Mouse (Mus musculus): ENCODE results near the gene Brinp2.

Gene Brinp2

DNA sequence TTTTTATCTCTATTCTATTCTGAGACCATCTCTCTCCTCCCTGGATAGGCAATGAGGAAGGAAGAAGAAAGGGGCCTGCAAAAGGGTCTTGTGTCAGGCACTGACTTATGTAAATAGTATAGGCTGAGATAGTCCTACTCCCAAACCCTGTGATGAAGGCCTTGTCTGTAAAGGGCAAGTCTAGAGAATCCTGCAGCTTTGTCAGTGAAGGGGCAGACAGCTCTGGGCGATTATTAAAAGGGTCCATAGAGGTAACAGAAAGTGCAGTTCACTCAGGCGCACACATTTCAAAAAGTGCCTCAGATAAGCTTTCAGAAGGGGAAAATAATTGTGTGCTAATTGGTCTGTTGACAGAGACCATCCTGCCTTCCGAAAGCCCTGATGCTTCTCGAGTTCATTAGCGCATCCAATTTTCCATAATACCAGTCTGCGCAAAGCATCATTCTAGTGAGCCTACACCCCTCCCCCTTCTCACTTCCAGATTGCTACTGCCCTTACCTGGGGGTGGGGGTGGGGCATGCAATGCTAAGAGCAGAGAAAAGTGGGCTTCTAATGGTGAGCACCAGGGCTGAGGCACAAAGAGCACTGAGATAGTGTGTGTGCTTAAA, 97.3 kb downstream of the Brinp2 start:
- H3K27me3 ChIP-seq (ENCODE audit: control insufficient read depth, insufficient read depth, low read length, poor library complexity, severe bottlenecking) = no peaks in the 10 kb centered on the region
- DNase-seq (ENCODE audit: low read depth, low spot score) = no peak
- H3K36me3 ChIP-seq (ENCODE audit: control insufficient read depth, insufficient read depth, low read length, poor library complexity, severe bottlenecking) = no peaks in the 10 kb centered on the region

DNA sequence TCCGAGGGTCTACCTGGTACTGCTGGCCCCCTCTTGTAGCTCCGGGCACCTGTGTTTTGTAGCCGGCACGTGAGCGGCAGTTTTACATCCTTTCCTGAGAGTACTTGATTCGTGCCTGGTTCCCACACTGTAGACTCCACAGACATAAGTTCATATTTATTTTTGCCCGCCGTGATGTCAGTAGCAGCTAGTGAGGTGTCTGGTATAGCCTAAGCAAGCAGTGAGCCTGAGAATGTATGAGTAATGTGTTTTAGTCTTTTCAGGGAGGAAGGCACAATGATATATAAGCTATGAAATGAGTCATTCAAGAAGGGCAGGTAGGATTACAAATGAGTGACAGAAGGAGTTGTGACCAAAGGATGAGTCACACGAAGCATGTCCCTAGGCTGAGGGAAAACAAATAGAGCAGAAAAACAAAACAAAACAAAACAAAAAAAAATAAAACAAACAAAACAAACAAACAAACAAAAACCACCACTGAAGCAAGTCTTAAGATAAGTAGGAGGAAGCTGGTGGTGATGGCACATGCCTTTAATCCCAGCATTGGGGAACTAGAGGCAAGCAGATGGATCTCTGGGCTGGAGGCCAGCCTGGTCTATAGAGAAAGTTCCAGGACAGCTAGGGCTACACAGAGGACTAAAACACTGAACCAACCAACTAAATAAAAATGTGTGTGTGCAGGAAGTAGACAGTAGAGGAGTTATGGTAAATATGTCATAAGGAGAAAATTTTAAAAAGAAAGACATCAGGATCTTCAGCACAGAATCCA, 100.0 kb downstream of the Brinp2 start:
- DNase-seq (ENCODE audit: low read depth, low spot score) = no peak
- H3K27me3 ChIP-seq (ENCODE audit: control insufficient read depth, insufficient read depth, low read length, poor library complexity, severe bottlenecking) = no peaks in the 10 kb centered on the region

DNA sequence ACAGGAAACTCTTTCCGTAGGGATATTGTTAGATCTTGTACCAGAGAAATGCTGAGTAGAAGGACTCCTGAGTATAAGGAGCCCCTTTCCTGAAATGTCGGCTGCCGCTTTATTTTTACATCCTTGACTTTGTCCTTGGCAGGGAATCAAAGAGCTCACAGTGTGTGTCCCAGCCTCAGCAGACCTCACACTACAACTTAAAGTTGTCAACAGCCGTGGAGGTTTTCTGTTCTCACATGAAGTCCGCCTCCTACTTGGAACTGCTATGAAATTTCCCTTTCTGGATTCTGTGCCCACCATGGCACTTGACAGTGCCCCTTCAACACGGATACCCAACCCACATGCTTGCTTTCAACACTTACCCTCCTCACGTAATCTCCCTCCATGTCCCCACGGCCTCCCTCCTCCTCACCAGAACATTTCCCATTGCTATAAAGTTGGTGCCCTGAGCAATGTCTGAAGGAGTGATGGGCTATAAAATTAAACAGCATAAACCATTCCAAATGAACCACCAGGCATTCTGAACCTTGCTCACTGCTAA, 103.4 kb downstream of the Brinp2 start:
- Histone ChIP-seq H3K27me3 (ENCODE audit: control insufficient read depth, insufficient read depth, low read length, poor library complexity, severe bottlenecking) (no peaks in the 10 kb centered on the region), H3K36me3 (ENCODE audit: control insufficient read depth, insufficient read depth, low read length, poor library complexity, severe bottlenecking) (no peaks in the 10 kb centered on the region)
- DNase-seq (ENCODE audit: low read depth, low spot score) = no peak

More for the DNA sequence above, 100.0 kb downstream of the Brinp2 start:
- H3K36me3 ChIP-seq (ENCODE audit: control insufficient read depth, insufficient read depth, low read length, poor library complexity, severe bottlenecking) = no peaks in the 10 kb centered on the region

DNA sequence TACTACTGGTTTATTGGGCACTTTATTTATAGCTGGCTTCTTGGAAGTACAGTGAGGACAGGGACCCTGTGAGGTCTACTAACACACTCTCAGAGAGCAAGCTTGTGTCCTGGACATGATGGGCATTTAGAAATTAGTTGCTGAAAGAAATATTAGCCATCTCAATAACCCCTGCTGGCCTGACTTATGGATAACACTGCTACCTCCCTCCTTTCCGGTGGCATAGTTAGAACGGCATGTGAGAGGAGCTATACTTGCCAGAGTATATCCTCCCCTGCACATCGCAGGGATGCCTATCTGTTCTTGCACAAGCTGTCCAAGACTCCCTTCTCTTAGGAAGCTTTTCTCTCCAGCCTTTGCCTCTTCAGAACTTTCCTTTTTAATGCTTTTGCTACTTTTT, 107.9 kb downstream of the Brinp2 start:
- no peaks in the 10 kb centered on the region for H3K27me3 ChIP-seq (ENCODE audit: control insufficient read depth, insufficient read depth, low read length, poor library complexity, severe bottlenecking)
- no peaks in the 10 kb centered on the region for H3K36me3 ChIP-seq (ENCODE audit: control insufficient read depth, insufficient read depth, low read length, poor library complexity, severe bottlenecking)
- DNase-seq (ENCODE audit: low read depth, low spot score) = no peak

DNA sequence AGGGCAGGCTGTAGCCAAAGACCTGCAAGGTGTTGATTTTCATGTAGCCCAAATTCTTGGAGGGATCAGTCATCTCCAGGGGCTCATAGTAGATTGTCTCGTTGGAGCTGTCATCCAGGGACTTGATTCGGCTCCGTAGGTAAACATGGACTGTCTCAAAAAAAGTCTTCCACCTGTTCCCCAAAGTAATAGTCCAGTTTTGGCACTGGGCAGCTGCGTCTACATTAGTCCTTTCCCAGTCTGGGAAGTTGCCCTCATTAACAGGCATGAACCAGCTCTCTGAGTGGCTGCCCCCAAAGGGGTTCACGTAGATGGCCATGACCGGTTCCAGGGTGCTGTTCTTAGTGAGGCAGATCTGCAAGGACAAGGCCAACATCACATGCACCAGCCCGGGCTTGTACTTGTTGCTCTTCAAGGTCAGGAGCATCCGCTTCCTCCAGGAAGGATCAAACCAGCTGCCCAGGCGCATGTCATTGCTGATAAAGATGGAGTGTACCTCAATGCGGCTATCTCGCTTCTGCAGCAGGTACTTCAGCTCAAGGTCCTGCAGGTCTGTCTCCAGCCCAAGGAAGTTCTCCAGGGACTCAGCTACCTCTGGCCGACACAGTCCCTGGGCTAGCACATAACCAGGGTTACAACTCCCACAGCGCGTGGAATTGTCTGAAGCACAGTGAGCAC, 109.5 kb downstream of the Brinp2 start:
- Histone ChIP-seq H3K27me3 (ENCODE audit: control insufficient read depth, insufficient read depth, low read length, poor library complexity, severe bottlenecking) (no peaks in the 10 kb centered on the region), H3K36me3 (ENCODE audit: control insufficient read depth, insufficient read depth, low read length, poor library complexity, severe bottlenecking) (no peaks in the 10 kb centered on the region)
- DNase-seq (ENCODE audit: low read depth, low spot score) = no peak

DNA sequence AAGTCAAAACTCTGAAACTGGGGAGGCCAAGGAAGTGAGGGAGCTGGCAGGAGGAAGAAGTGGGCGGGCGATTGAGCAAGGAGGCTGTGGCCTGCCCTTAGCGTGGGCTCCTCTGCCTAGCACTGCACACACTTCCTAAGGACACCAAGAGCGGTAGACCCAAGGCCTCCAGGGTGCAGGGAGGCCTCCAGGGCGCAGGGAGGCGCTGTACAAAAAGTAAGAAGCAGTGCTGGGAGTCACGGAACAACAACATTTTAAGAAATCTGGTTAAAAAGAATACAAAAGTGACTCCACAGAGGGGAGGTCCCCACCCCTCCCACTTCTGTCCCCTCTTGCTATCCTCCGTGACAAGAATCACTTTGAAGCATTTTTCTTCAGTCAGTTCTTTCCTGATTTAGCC, 110.6 kb downstream of the Brinp2 start:
- Histone ChIP-seq H3K36me3 (ENCODE audit: control insufficient read depth, insufficient read depth, low read length, poor library complexity, severe bottlenecking) (no peaks in the 10 kb centered on the region), H3K27me3 (ENCODE audit: control insufficient read depth, insufficient read depth, low read length, poor library complexity, severe bottlenecking) (no peaks in the 10 kb centered on the region)
- no peak for DNase-seq (ENCODE audit: low read depth, low spot score)

DNA sequence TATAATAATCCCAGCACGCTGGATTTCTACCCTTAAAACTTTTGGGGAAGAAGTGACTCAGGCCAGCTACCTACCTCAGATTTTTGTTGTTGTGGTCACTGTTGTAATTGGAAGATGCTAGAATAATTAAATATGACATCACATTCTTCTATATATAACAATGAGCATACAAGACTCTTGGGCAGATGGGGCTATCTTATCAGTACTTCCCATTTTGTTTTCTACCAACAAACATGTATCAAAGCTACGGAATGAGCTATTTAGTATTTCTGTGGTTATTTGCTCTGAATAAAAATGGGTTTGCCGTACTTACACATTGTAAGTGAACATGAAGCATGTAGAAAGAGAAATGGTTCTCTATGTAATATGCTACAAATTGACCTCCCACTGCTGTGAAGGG, 112.1 kb downstream of the Brinp2 start:
- no peaks in the 10 kb centered on the region for H3K27me3 ChIP-seq (ENCODE audit: control insufficient read depth, insufficient read depth, low read length, poor library complexity, severe bottlenecking)
- DNase-seq (ENCODE audit: low read depth, low spot score) = no peak
- no peaks in the 10 kb centered on the region for H3K36me3 ChIP-seq (ENCODE audit: control insufficient read depth, insufficient read depth, low read length, poor library complexity, severe bottlenecking)

DNA sequence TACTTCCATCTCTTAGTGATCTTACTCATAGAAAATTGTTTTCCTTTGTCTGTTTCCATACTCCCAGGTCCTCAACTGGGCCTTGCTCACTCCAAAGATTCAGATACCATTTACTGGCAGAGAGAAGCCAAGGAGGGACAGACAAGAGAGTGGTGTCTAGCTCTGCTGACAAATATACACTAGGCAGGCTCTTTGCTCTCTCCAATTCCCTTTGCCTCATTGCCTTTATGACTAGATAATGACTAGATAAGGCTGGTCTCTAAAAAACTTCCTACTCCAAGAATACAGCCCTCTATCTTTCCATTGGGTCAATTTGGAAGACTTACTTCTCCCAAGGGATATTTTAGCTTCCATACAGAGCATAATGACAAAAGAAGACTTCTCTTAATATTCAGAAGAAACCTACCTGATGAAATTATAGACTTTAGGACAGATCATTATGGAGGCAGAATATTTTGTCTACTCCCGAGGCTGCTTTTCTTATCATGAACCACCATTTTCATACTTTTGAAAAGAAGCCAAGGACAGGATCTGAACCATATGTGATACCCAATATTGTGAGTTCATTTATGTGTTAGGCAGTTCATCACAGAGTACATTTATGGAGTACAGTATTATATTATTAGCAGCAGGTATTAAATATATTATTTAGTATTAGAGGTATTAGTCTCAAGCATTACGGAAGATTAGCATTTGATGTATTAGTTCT, 114.1 kb downstream of the Brinp2 start:
- no peak for DNase-seq (ENCODE audit: low read depth, low spot score)
- Histone ChIP-seq H3K36me3 (ENCODE audit: control insufficient read depth, insufficient read depth, low read length, poor library complexity, severe bottlenecking) (no peaks in the 10 kb centered on the region), H3K27me3 (ENCODE audit: control insufficient read depth, insufficient read depth, low read length, poor library complexity, severe bottlenecking) (no peaks in the 10 kb centered on the region)

DNA sequence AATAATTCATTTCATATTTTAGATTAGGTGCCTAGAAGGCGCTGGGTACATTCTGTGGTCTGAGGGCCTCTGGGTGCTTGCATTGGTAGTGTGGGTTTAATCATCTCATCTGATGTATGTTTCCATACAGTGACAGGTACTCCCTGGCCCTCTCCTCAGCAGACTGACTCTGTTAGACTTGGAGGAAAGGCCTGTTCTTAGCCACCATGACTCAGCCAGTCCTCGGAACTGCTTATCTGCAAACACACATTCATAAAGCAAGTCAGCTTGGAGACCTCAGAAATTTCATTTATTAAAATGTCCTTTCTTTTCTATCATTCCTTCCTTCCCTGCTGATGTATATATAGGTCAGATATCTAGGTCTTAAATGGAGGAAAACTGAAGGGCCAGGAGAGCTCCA, 116.3 kb downstream of the Brinp2 start:
- no peak for DNase-seq (ENCODE audit: low read depth, low spot score)
- Histone ChIP-seq H3K36me3 (ENCODE audit: control insufficient read depth, insufficient read depth, low read length, poor library complexity, severe bottlenecking) (no peaks in the 10 kb centered on the region), H3K27me3 (ENCODE audit: control insufficient read depth, insufficient read depth, low read length, poor library complexity, severe bottlenecking) (no peaks in the 10 kb centered on the region)

DNA sequence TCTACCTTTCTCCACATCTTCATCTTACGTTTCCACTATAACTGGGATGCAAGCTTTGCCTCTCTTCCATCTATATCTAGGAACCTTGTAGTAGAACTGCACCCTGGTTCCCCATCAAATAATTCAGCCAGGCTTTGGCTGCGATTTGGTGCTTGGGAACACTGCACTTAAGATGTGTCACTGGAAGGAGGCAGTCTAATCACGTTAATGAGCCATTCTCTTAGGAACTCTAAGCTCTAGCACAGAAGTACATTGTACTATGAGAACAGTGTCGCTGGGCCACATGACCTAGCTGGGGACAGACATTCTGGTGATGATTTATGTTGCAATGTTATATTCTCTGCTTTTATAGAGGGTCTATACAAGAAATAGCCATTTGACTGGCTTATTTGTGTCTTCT, 117.4 kb downstream of the Brinp2 start:
- Histone ChIP-seq H3K36me3 (ENCODE audit: control insufficient read depth, insufficient read depth, low read length, poor library complexity, severe bottlenecking) (no peaks in the 10 kb centered on the region), H3K27me3 (ENCODE audit: control insufficient read depth, insufficient read depth, low read length, poor library complexity, severe bottlenecking) (no peaks in the 10 kb centered on the region)
- no peak for DNase-seq (ENCODE audit: low read depth, low spot score)

DNA sequence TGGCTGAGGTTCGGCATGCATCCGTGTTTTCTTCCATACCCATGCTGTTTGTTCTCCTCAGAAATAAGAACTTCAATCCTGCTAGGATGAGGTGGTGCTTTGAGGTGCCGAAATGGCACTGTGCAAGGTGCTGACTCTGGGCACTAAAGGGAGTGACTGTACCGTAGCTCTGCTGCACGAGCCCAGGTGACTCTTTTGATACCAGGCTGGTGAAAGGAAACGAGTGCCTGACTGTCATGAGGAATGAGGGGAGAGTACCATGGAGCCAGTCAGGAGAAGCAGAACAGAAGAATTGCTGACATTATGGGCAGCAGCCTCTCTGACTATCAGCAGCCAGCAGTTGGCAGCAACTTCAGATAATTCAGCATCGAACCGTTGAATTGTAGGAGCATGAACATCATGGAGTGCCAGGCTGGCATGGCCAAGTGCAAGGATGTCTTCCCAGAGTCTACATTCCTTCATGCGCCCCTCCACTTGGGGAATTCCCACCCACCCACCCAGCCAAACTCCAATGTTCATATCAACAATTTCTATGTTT, 127.4 kb downstream of the Brinp2 start:
- Histone ChIP-seq H3K27me3 (ENCODE audit: control insufficient read depth, insufficient read depth, low read length, poor library complexity, severe bottlenecking) (no peaks in the 10 kb centered on the region), H3K36me3 (ENCODE audit: control insufficient read depth, insufficient read depth, low read length, poor library complexity, severe bottlenecking) (no peaks in the 10 kb centered on the region)
- DNase-seq (ENCODE audit: low read depth, low spot score) = no peak

DNA sequence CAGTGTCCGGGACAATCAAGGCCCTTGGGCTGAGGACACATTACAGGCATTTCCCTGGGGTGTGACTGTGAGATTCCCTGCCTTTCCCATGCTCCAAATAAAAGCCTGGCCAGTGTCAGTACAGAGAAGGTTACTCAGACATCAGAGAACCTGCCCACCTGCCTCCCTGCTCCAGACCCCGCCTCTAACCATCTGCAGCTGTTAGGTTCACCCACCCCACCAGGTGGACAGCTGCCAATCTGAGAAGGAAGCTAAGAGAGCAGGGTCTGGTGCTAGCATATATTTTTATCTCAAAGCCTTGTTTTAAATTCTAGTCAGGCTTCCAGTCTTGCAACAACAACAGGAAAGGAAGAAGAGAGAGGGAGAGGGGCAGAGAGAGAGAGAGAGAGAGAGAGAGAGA, 128.9 kb downstream of the Brinp2 start:
- no peak for DNase-seq (ENCODE audit: low read depth, low spot score)
- Histone ChIP-seq H3K36me3 (ENCODE audit: control insufficient read depth, insufficient read depth, low read length, poor library complexity, severe bottlenecking) (no peaks in the 10 kb centered on the region), H3K27me3 (ENCODE audit: control insufficient read depth, insufficient read depth, low read length, poor library complexity, severe bottlenecking) (no peaks in the 10 kb centered on the region)

DNA sequence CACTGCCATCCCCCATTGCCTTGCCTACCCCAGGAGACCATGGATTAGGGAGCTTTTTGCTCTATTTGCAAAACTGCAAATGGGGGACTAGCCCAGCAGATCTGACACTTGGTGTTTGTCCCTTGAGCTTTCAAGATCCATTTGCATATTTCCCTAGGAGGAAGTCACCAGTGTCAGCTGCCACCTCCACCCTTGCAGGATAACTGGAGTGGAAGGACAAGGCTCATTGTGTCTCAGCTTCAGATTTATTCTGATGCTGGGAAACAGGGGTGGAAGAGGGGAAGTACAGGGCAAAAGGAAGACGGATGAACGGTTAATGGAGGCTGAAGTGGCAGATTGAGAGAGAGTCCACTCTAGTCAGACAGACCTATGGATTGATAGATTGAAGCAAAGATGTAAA, 129.4 kb downstream of the Brinp2 start:
- Histone ChIP-seq H3K36me3 (ENCODE audit: control insufficient read depth, insufficient read depth, low read length, poor library complexity, severe bottlenecking) (no peaks in the 10 kb centered on the region), H3K27me3 (ENCODE audit: control insufficient read depth, insufficient read depth, low read length, poor library complexity, severe bottlenecking) (no peaks in the 10 kb centered on the region)
- no peak for DNase-seq (ENCODE audit: low read depth, low spot score)

DNA sequence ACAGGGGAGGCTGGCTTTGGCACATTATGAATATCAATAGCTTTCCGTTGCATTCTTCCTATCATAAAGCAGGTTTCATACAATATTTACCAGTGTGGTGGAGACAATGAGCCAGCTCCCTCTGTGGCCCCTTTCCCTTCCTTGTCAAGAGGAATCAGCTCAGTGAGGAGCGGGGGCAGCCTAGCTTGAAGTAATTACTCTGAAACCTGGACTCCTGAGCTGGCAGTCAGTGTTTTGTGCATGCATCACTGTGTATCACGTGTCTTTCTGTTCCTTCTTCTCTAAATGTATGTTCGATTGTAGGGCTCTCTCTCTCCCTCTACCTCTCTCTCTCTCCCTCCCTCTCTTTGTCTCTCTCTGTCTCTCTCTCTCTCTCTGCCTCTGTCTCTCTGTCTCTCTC, 135.1 kb downstream of the Brinp2 start:
- Histone ChIP-seq H3K36me3 (ENCODE audit: control insufficient read depth, insufficient read depth, low read length, poor library complexity, severe bottlenecking) (no peaks in the 10 kb centered on the region), H3K27me3 (ENCODE audit: control insufficient read depth, insufficient read depth, low read length, poor library complexity, severe bottlenecking) (no peaks in the 10 kb centered on the region)
- DNase-seq (ENCODE audit: low read depth, low spot score) = peak; percentile 12
